Mouse (Mus musculus) forebrain, embryonic 12.5 days (tissue): Measurements from ENCODE around the gene Lmod3. TPM values are rescaled to one million over a fixed set of nuclear protein-coding genes. Genes with fewer than 3 reads are reported as not detected.
A peak's percentile ranks its signal among the peaks of the same experiment; 100 is the strongest.

Experiments used
- ATAC-seq: fragments of 200-750 bp; cut with Nextera tagmentation; 2 replicates; pipeline ENCODE4 v1.8.0; 2017; ENCODE audit warnings: moderate TSS enrichment; ENCODE audit not compliant: low FRiP score
- H3K27ac ChIP-seq: fragments of 300-500 bp; sonication (generic); 2 replicates; pipeline ENCODE4 v1.5.1; 2016; ENCODE audit warnings: mild to moderate bottlenecking
- H3K27me3 ChIP-seq: fragments of 300-500 bp; sonication (generic); 2 replicates; pipeline ENCODE4 v1.6.1; 2016; ENCODE audit warnings: mild to moderate bottlenecking
- H3K36me3 ChIP-seq: fragments of 300-500 bp; sonication (generic); replicated peaks from 2 replicates; pipeline ENCODE4 v1.6.1; 2016; ENCODE audit warnings: mild to moderate bottlenecking
- H3K4me1 ChIP-seq: fragments of 300-500 bp; sonication (generic); 2 replicates; pipeline ENCODE4 v1.6.1; 2016
- H3K4me2 ChIP-seq: fragments of 300-500 bp; sonication (generic); 2 replicates; pipeline ENCODE4 v1.6.1; 2016; ENCODE audit warnings: mild to moderate bottlenecking, moderate library complexity
- H3K4me3 ChIP-seq: fragments of 300-500 bp; sonication (generic); replicated peaks from 2 replicates; pipeline ENCODE4 v1.5.1; 2016; ENCODE audit warnings: mild to moderate bottlenecking
- H3K9ac ChIP-seq: fragments of 300-500 bp; sonication (generic); 2 replicates; pipeline ENCODE4 v1.6.1; 2016; ENCODE audit warnings: mild to moderate bottlenecking
- H3K9me3 ChIP-seq: fragments of 300-500 bp; sonication (generic); 2 replicates; pipeline ENCODE4 v1.6.1; 2016
- WGBS: fragments of 180-500 bp; shearing (Covaris S2); methylation state at CpG from one replicate; pipeline ENCODE4 v1.1.7; 2016; 5-methylcytosine and 5-hydroxymethylcytosine counted together
- polyA plus RNA-seq: library from polyadenylated mRNA; unstranded; fragments of >200 nt; fragmentation: Nextera tagmentation; extraction: Ambion mirVana; gene quantifications from 2 replicates; pipeline ENCODE4 v1.2.1, GENCODE M21; 2016

Lmod3 gene
- polyA plus RNA-seq, 1 experiment from 2014 or later = 0.19 TPM

GRCm38 (mm10) chr6:97221205-97222025 is 31.1 kb downstream of the Lmod3 start:
- Histone ChIP-seq H3K27me3 (no peaks in the 10 kb centered on the region), H3K9ac (0 out of 2 replicates have a peak overlapping the region, but pooled peaks have one; percentile 5), H3K4me2 (no peak overlapping the region), H3K4me1 (peaks cover 21% of the 10 kb centered on the region), H3K36me3 (no peaks in the 10 kb centered on the region), H3K27ac (no peak overlapping the region), H3K4me3 (no peak overlapping the region), H3K9me3 (no peaks in the 10 kb centered on the region)
- ATAC-seq = no peak
- WGBS = 71% methylated on average over 15 of the region's 15 CpGs

- H3K36me3 ChIP-seq = no peaks in the 10 kb centered on the region
- peaks cover 18% of the 10 kb centered on the region for H3K4me1 ChIP-seq
- no peak overlapping the region for H3K4me2 ChIP-seq
- no peak for ATAC-seq
- no peak overlapping the region for H3K27ac ChIP-seq
- H3K27me3 ChIP-seq = no peaks in the 10 kb centered on the region
- H3K9ac ChIP-seq = no peak overlapping the region
- no peaks in the 10 kb centered on the region for H3K9me3 ChIP-seq
- WGBS = 57% methylated on average over 5 of the region's 5 CpGs
- H3K4me3 ChIP-seq = no peak overlapping the region
These were observed 31.9 kb downstream of the Lmod3 start for GRCm38 (mm10) chr6:97220672-97221071.

- Histone ChIP-seq H3K9ac (no peak overlapping the region), H3K4me1 (peaks cover 15% of the 10 kb centered on the region), H3K27ac (no peak overlapping the region), H3K9me3 (0 out of 2 replicates have a peak, but pooled peaks cover 8% of the 10 kb centered on the region), H3K4me3 (no peak overlapping the region), H3K27me3 (no peaks in the 10 kb centered on the region), H3K36me3 (no peaks in the 10 kb centered on the region; the same call in 1 of the 2 replicates), H3K4me2 (no peak overlapping the region)
- no peak for ATAC-seq
- WGBS = 87% methylated on average over 4 of the region's 4 CpGs
These were observed 36.3 kb downstream of the Lmod3 start for GRCm38 (mm10) chr6:97216154-97216821.

- Histone ChIP-seq H3K27ac (no peak overlapping the region), H3K27me3 (no peaks in the 10 kb centered on the region), H3K9me3 (0 out of 2 replicates have a peak, but pooled peaks cover 8% of the 10 kb centered on the region), H3K9ac (0 out of 2 replicates have a peak overlapping the region, but pooled peaks have one; percentile 64), H3K36me3 (no peaks in the 10 kb centered on the region; the same call in 1 of the 2 replicates), H3K4me1 (peaks cover 12% of the 10 kb centered on the region), H3K4me2 (peak overlapping the region; percentile 84), H3K4me3 (peak overlapping the region; percentile 64; the same call in 1 of the 2 replicates)
- ATAC-seq = no peak
- 82% methylated on average over 12 of the region's 12 CpGs for WGBS
These were observed 40.6 kb downstream of the Lmod3 start for GRCm38 (mm10) chr6:97211981-97212380.

- Histone ChIP-seq H3K4me3 (peak overlapping the region; percentile 64), H3K4me2 (peak overlapping the region; percentile 84), H3K9ac (peak overlapping the region; percentile 64), H3K9me3 (0 out of 2 replicates have a peak, but pooled peaks cover 8% of the 10 kb centered on the region), H3K4me1 (peaks cover 12% of the 10 kb centered on the region), H3K27me3 (no peaks in the 10 kb centered on the region), H3K27ac (0 out of 2 replicates have a peak overlapping the region, but pooled peaks have one; percentile 0), H3K36me3 (no peaks in the 10 kb centered on the region; the same call in 1 of the 2 replicates)
- peak; percentile 69 for ATAC-seq
- WGBS = 3% methylated on average over 22 of the region's 22 CpGs
These were observed 41.5 kb downstream of the Lmod3 start for GRCm38 (mm10) chr6:97210962-97211601.

GRCm38 (mm10) chr6:97210191-97210961 is 42.2 kb downstream of the Lmod3 start, which contains the start of gene Arl6ip5:
TSS of gene Arl6ip5 (plus strand) at chr6:97210689.
- Histone ChIP-seq H3K27ac (0 out of 2 replicates have a peak within 1 kb of the TSS, but pooled peaks have one; percentile 0), H3K9me3 (0 out of 2 replicates have a peak, but pooled peaks cover 7% of the 10 kb centered on the region), H3K27me3 (no peaks in the 10 kb centered on the region), H3K4me3 (peak within 1 kb of the TSS; percentile 64), H3K4me2 (peak within 1 kb of the TSS; percentile 84), H3K36me3 (no peaks in the 10 kb centered on the region; the same call in 1 of the 2 replicates), H3K4me1 (peaks cover 12% of the 10 kb centered on the region), H3K9ac (peak within 1 kb of the TSS; percentile 64)
- peak; percentile 76 for ATAC-seq
- WGBS = 8% methylated on average over 32 of the region's 32 CpGs

GRCm38 (mm10) chr6:97209751-97210150 is 42.8 kb downstream of the Lmod3 start:
- H3K4me2 ChIP-seq = no peak overlapping the region
- WGBS = 82% methylated on average over 4 of the region's 4 CpGs
- no peaks in the 10 kb centered on the region; the same call in 1 of the 2 replicates for H3K36me3 ChIP-seq
- H3K9me3 ChIP-seq = 0 out of 2 replicates have a peak, but pooled peaks cover under 1% of the 10 kb centered on the region
- no peaks in the 10 kb centered on the region for H3K27me3 ChIP-seq
- H3K4me3 ChIP-seq = no peak overlapping the region
- ATAC-seq = no peak
- H3K4me1 ChIP-seq = peaks cover 12% of the 10 kb centered on the region
- H3K9ac ChIP-seq = no peak overlapping the region
- H3K27ac ChIP-seq = no peak overlapping the region

GRCm38 (mm10) chr6:97209201-97209600 is 43.4 kb downstream of the Lmod3 start:
- Histone ChIP-seq H3K4me1 (peaks cover 17% of the 10 kb centered on the region), H3K27me3 (no peaks in the 10 kb centered on the region), H3K4me2 (no peak overlapping the region), H3K9me3 (no peaks in the 10 kb centered on the region), H3K27ac (no peak overlapping the region), H3K4me3 (no peak overlapping the region), H3K36me3 (no peaks in the 10 kb centered on the region), H3K9ac (no peak overlapping the region)
- WGBS = 41% methylated on average over 3 of the region's 3 CpGs
- ATAC-seq = no peak

GRCm38 (mm10) chr6:97208406-97208805 is 44.2 kb downstream of the Lmod3 start:
- no peak for ATAC-seq
- Histone ChIP-seq H3K9me3 (no peaks in the 10 kb centered on the region), H3K4me3 (no peak overlapping the region), H3K27ac (no peak overlapping the region), H3K36me3 (no peaks in the 10 kb centered on the region), H3K27me3 (no peaks in the 10 kb centered on the region), H3K4me1 (peaks cover 21% of the 10 kb centered on the region), H3K4me2 (no peak overlapping the region), H3K9ac (no peak overlapping the region)
- WGBS = 15% methylated on average over 3 of the region's 3 CpGs

GRCm38 (mm10) chr6:97207085-97207484 is 45.5 kb downstream of the Lmod3 start:
- H3K4me1 ChIP-seq = peaks cover 19% of the 10 kb centered on the region
- no peaks in the 10 kb centered on the region for H3K9me3 ChIP-seq
- H3K36me3 ChIP-seq = no peaks in the 10 kb centered on the region
- H3K4me2 ChIP-seq = no peak overlapping the region
- H3K4me3 ChIP-seq = no peak overlapping the region
- WGBS = 81% methylated on average over 4 of the region's 4 CpGs
- H3K27ac ChIP-seq = no peak overlapping the region
- no peak for ATAC-seq
- H3K9ac ChIP-seq = no peak overlapping the region
- no peaks in the 10 kb centered on the region for H3K27me3 ChIP-seq

- peaks cover 6% of the 10 kb centered on the region; the same call in 1 of the 2 replicates for H3K36me3 ChIP-seq
- H3K9me3 ChIP-seq = no peaks in the 10 kb centered on the region
- H3K4me3 ChIP-seq = peak within 1 kb of the TSS; percentile 74
- H3K4me2 ChIP-seq = peak within 1 kb of the TSS; percentile 63
- H3K9ac ChIP-seq = peak within 1 kb of the TSS; percentile 90
- WGBS = under 1% methylated on average over 31 of the region's 38 CpGs
- peaks cover 12% of the 10 kb centered on the region for H3K4me1 ChIP-seq
- peak within 1 kb of the TSS; percentile 92 for H3K27ac ChIP-seq
- H3K27me3 ChIP-seq = no peaks in the 10 kb centered on the region
- ATAC-seq = peak; percentile 96
These were observed 47.1 kb downstream of the Lmod3 start, which contains the start of gene Uba3 for GRCm38 (mm10) chr6:97205439-97205885. TSS of gene Uba3 (minus strand) at chr6:97205647.
